In genomic region chr12:73610831-73611370, GRCm38 (mm10) we compare ENCODE assay signal across 23 mouse cellular contexts. TPM values are rescaled to one million over a fixed set of nuclear protein-coding genes. Genes with fewer than 3 reads are reported as not detected.
DNase-seq lines count a peak whose midpoint lies in the region; ATAC-seq and TF ChIP-seq lines count a peak whose summit lies in the region.
"Had no signal": no experiment of that assay in that cellular context is flagged by ENCODE, and none has a peak within 500 bp of the region (broad histone marks: within the 10 kb centered on the region; RNA-seq: fewer than 3 reads in every experiment).

No protein-coding gene starts in this region.

- H3K9ac ChIP-seq in intestine, embryonic 16.5 days (ENCODE audit: low read depth, low read length), result no peak overlapping the region
- H3K9ac ChIP-seq: embryonic facial prominence, embryonic 12.5 days; kidney, embryonic 15.5 days; limb, embryonic 13.5 days; liver, embryonic 14.5 days; lung, embryonic 15.5 days had no signal

- no peak for ATAC-seq in intestine, embryonic 16.5 days
- ATAC-seq: forebrain, embryonic 14.5 days; midbrain, embryonic 16.5 days; Patski had no signal

- no peaks in the 10 kb centered on the region for H3K9me3 ChIP-seq in intestine, embryonic 16.5 days (ENCODE audit: control insufficient read depth, low read length)
- H3K9me3 ChIP-seq: kidney, embryonic 15.5 days; limb, embryonic 13.5 days; lung, embryonic 15.5 days had no signal

- peak overlapping the region; percentile 94 for H3K27ac ChIP-seq in thymus, adult 2 months (ENCODE audit: control insufficient read depth, insufficient read depth, low read length)
- no peak overlapping the region for H3K27ac ChIP-seq in intestine, embryonic 16.5 days (ENCODE audit: low read length)
- H3K27ac ChIP-seq: embryonic facial prominence, embryonic 12.5 days; kidney, embryonic 15.5 days; limb, embryonic 13.5 days; liver, embryonic 14.5 days; lung, embryonic 15.5 days had no signal

- H3K36me3 ChIP-seq in thymus, adult 2 months (ENCODE audit: control insufficient read depth, insufficient read depth, low read length), result no peaks in the 10 kb centered on the region
- H3K36me3 ChIP-seq in intestine, embryonic 16.5 days (ENCODE audit: control insufficient read depth, insufficient read depth, low read length), result no peaks in the 10 kb centered on the region
- H3K36me3 ChIP-seq: embryonic facial prominence, embryonic 12.5 days; kidney, embryonic 15.5 days; limb, embryonic 13.5 days; lung, embryonic 15.5 days had no signal

- no peak overlapping the region for H3K4me2 ChIP-seq in intestine, embryonic 16.5 days (ENCODE audit: low read depth, low read length)
- H3K4me2 ChIP-seq: embryonic facial prominence, embryonic 12.5 days; kidney, embryonic 15.5 days; limb, embryonic 13.5 days; lung, embryonic 15.5 days had no signal

- H3K4me3 ChIP-seq in thymus, adult 2 months (ENCODE audit: control insufficient read depth, insufficient read depth, low read length), result no peak overlapping the region
- H3K4me3 ChIP-seq in intestine, embryonic 16.5 days (ENCODE audit: low read length), result no peak overlapping the region
- H3K4me3 ChIP-seq: embryonic facial prominence, embryonic 12.5 days; erythroblast, embryonic 14.5 days; kidney, embryonic 15.5 days; limb, embryonic 13.5 days; lung, embryonic 15.5 days; megakaryocyte, embryonic 14.5 days had no signal

- peaks cover 61% of the 10 kb centered on the region for H3K4me1 ChIP-seq in thymus, adult 2 months (replicated peaks; ENCODE audit: control insufficient read depth, insufficient read depth, low read length)
- no peaks in the 10 kb centered on the region for H3K4me1 ChIP-seq in intestine, embryonic 16.5 days (ENCODE audit: control insufficient read depth, insufficient read depth, low read length)
- H3K4me1 ChIP-seq: lung, embryonic 15.5 days had no signal

- H3K27me3 ChIP-seq in thymus, adult 2 months (ENCODE audit: control insufficient read depth, insufficient read depth, low read length), result no peaks in the 10 kb centered on the region
- no peaks in the 10 kb centered on the region for H3K27me3 ChIP-seq in intestine, embryonic 16.5 days (replicated peaks; ENCODE audit: control insufficient read depth, insufficient read depth, low read length)
- H3K27me3 ChIP-seq: embryonic facial prominence, embryonic 12.5 days; kidney, embryonic 15.5 days; limb, embryonic 13.5 days; lung, embryonic 15.5 days had no signal

- TF ChIP-seq CTCF in thymus, adult 2 months (IDR thresholded peaks at IDR 0.05; ENCODE audit: borderline replicate concordance, control insufficient read depth, extremely low read depth, insufficient read depth, low read length, poor library complexity), result no peak

- TF ChIP-seq POLR2A in thymus, adult 2 months (IDR thresholded peaks at IDR 0.05; ENCODE audit: control insufficient read depth, extremely low read depth, insufficient read depth, low read length, poor library complexity), result no peak

- DNase-seq in thymus, adult 2 months, result no peak
- DNase-seq in thymus, postnatal 10 days (ENCODE audit: low spot score in 2 of 2), result no peak
- peak; percentile 58 for DNase-seq in T-cell, adult 2 months (ENCODE audit: low spot score)
- peak; percentile 90 for DNase-seq in induced T-regulatory cell, adult 2 months (ENCODE audit: low read depth)
- peak; percentile 62 to 75 for DNase-seq in natural killer cell, adult 2 months (ENCODE audit: low spot score in 2 of 2)
- DNase-seq in liver, result no peak
- no peak for DNase-seq in kidney, adult 18-20 months
- DNase-seq: adrenal gland, postnatal 25 days; B cell, adult 2 months; cerebellum, adult 18-20 months; gastrocnemius, postnatal 25 days; right cerebral cortex, postnatal 4 days had no signal

- 40% methylated on average over 8 of the region's 8 CpGs for WGBS in thymus, adult 2 months
- WGBS in intestine, embryonic 16.5 days, result 77% methylated on average over 8 of the region's 8 CpGs

RNA-seq across cellular contexts. Expression of gene Prkch, which starts 26.3 kb away (rescaled TPM):
- 43.1 and 45.5 TPM in 2 replicates for polyA plus RNA-seq in thymus, adult 2 months (2012; rRNA removed)
- 4.0 and 4.7 TPM in 2 replicates for polyA plus RNA-seq in intestine, embryonic 16.5 days (2015; fragmentation: Nextera tagmentation; extraction: Ambion mirVana)

Comparison
In these comparisons a context has a peak if more than half of its experiments do, and no peak if none do; other contexts are left out.
1. DNase-seq: peak in T-cell, adult 2 months (single experiment), induced T-regulatory cell, adult 2 months (single experiment) and natural killer cell, adult 2 months (2 of 2); none in thymus, adult 2 months (single experiment), thymus, postnatal 10 days (0 of 2), liver (single experiment) and kidney, adult 18-20 months (single experiment).